17 mouse cellular contexts compared by ENCODE assay signal in the genomic region with DNA sequence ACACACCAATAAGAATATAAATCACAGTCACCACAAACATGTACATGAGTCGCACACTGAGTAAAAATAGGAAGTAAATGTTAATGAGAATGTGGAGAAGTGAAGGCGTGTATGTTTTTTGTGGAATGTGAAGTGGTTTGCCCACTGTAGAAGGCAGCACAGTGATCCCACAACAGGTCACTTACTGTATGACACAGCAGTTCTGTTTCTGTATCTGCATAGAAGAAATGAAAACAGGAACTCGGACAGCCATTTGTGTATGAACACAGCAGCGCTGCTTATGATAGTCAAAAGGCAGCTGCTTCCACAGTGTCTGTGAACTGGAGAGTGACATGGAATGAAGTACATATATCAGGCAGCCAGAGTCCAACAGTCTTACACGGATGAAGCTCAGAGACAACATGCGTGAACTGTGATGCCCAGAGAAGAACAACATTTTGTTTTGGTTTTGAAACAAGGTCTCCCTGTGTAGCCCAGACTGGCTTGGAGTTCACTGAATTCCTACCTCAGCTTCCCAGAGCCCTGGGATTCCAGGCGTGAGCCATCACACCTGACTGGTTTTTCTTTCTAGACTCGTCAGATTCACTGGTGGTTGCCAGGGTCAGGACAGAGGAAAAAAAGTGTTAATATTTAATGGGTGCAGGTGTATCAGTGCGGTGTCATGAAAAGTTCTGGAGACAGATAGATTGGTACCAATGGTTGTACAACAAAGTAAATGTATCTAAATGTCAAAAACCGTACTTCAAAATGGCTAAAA. TPM values are rescaled to one million over a fixed set of nuclear protein-coding genes. Genes with fewer than 3 reads are reported as not detected.
DNase-seq lines count a peak whose midpoint lies in the region; ATAC-seq and TF ChIP-seq lines count a peak whose summit lies in the region.
"Had no signal": no experiment of that assay in that cellular context is flagged by ENCODE, and none has a peak within 500 bp of the region (broad histone marks: within the 10 kb centered on the region; RNA-seq: fewer than 3 reads in every experiment).

No protein-coding gene starts in this region.

- H3K4me1 ChIP-seq in lung, adult 2 months (ENCODE audit: control insufficient read depth, insufficient read depth, low read length) = peaks cover 22% of the 10 kb centered on the region

- WGBS in lung, adult 2 months = 63% methylated on average over 10 of the region's 10 CpGs

- no peak for TF ChIP-seq CTCF in gastrocnemius, adult 2 months (IDR thresholded peaks at IDR 0.05)
- TF ChIP-seq CTCF in lung, adult 2 months (IDR thresholded peaks at IDR 0.05; ENCODE audit: insufficient read depth, low read length) = no peak

- ATAC-seq in hematopoietic stem cell, adult 5-6 weeks (replicated peaks in 1 of 2; ENCODE audit: insufficient read depth in 1 of 2, low FRiP score in 2 of 2, low TSS enrichment in 1 of 2, low read depth in 1 of 2, poor library complexity in 2 of 2, severe bottlenecking in 2 of 2) = peak; percentile 69 to 74
- ATAC-seq: activated CD4-positive, CD25-positive, alpha-beta regulatory T cell, adult 4 months had no signal

- DNase-seq in gastrocnemius, adult 2 months = no peak
- DNase-seq in gastrocnemius, postnatal 14 days = no peak
- peak; percentile 37 for DNase-seq in lung, postnatal 25 days (ENCODE audit: low spot score)
- DNase-seq in lung, adult 2 months = no peak
- DNase-seq in monocyte, adult 2 months (ENCODE audit: low read depth in 1 of 2, low spot score in 2 of 2) = peak; percentile 45 to 50
- DNase-seq in adipocyte (ENCODE audit: low spot score) = no peak
- no peak for DNase-seq in urinary bladder, adult 18-20 months (ENCODE audit: low spot score in 2 of 2)
- DNase-seq: cerebellum, postnatal 25 days; thymus, adult 18-20 months had no signal

- no peak for TF ChIP-seq POLR2A in lung, adult 2 months (IDR thresholded peaks at IDR 0.05; ENCODE audit: borderline replicate concordance, extremely low read depth, low read depth, low read length)

- intact Hi-C loops in gastrocnemius, adult 2 months (cut with DNase I) = no loop called here
- intact Hi-C loops in gastrocnemius, postnatal 14 days (cut with DNase I; ENCODE audit: low total_unique reads) = no loop called here

- H3K4me3 ChIP-seq in gastrocnemius, adult 2 months = no peak overlapping the region
- no peak overlapping the region for H3K4me3 ChIP-seq in lung, adult 2 months (replicated peaks; ENCODE audit: extremely low read depth, low read depth, low read length)
- H3K4me3 ChIP-seq: hindbrain, embryonic 12.5 days; lung, embryonic 15.5 days had no signal

- peak overlapping the region; percentile 35; the same call in 1 of the 2 replicates for H3K27ac ChIP-seq in gastrocnemius, adult 2 months
- H3K27ac ChIP-seq: hindbrain, embryonic 12.5 days; lung, embryonic 15.5 days had no signal

RNA-seq across cellular contexts. Expression of a gene that starts 5.6 kb away (rescaled TPM):
- 10 to 100 TPM; 20.7 to 26.3 TPM for total RNA-seq in gastrocnemius, adult 2 months (2021)
- total RNA-seq in gastrocnemius, postnatal 14 days (2021) = 10 to 100 TPM; 15.2 to 22.0 TPM
- polyA plus RNA-seq in lung, adult 2 months (2012; rRNA removed) = 33.0 and 39.3 TPM in 2 replicates
- 11.7 and 13.9 TPM in 2 replicates for total RNA-seq in hematopoietic stem cell, adult 5-6 weeks (2017)

RNA-seq across cellular contexts. Expression of a gene that starts 16.2 kb away (rescaled TPM):
- total RNA-seq in gastrocnemius, adult 2 months (2021) = not detected
- not detected for total RNA-seq in gastrocnemius, postnatal 14 days (2021)
- not detected in 2 replicates for polyA plus RNA-seq in lung, adult 2 months (2012; rRNA removed)
- not detected in 2 replicates for total RNA-seq in hematopoietic stem cell, adult 5-6 weeks (2017)
- total RNA-seq: heart, adult 8-10 months; left cerebral cortex, postnatal 14 days had no signal
- polyA plus RNA-seq: activated CD4-positive, CD25-positive, alpha-beta regulatory T cell, adult 4 months; embryonic facial prominence, embryonic 14.5 days; hindbrain, embryonic 12.5 days; lung, embryonic 15.5 days had no signal

RNA-seq across cellular contexts. Expression of a gene that starts 44.7 kb away (rescaled TPM):
- not detected for total RNA-seq in gastrocnemius, adult 2 months (2021)
- not detected for total RNA-seq in gastrocnemius, postnatal 14 days (2021)
- polyA plus RNA-seq in lung, adult 2 months (2012; rRNA removed) = 2.4 and 4.4 TPM in 2 replicates
- total RNA-seq in hematopoietic stem cell, adult 5-6 weeks (2017) = 1.1 and 4.5 TPM in 2 replicates
- polyA plus RNA-seq: G1E had no signal

Comparison
In these comparisons a context has a peak if more than half of its experiments do, and no peak if none do; other contexts are left out.
1. DNase-seq: peak in lung, postnatal 25 days (single experiment) and monocyte, adult 2 months (2 of 2); none in gastrocnemius, adult 2 months (single experiment), gastrocnemius, postnatal 14 days (single experiment), lung, adult 2 months (single experiment), adipocyte (single experiment) and urinary bladder, adult 18-20 months (0 of 2).